Mouse (Mus musculus) testis, adult 2 months (tissue): ENCODE measurements around the gene Foxj1. TPM values are rescaled to one million over a fixed set of nuclear protein-coding genes. Genes with fewer than 3 reads are reported as not detected.

Experiments
- H3K27ac ChIP-seq: fragments of 200-500 bp; 2 replicates; pipeline ENCODE4 v1.5.1; 2012; ENCODE audit warnings: low read depth, low read length; ENCODE audit not compliant: control insufficient read depth, insufficient read depth
- H3K27me3 ChIP-seq: fragments of 200-500 bp; 2 replicates; pipeline ENCODE4 v1.6.1; 2012; ENCODE audit warnings: mild to moderate bottlenecking, low read length, moderate library complexity; ENCODE audit not compliant: control insufficient read depth, insufficient read depth
- H3K36me3 ChIP-seq: fragments of 200-500 bp; 2 replicates; pipeline ENCODE4 v1.6.1; 2012; ENCODE audit warnings: mild to moderate bottlenecking, low read length; ENCODE audit not compliant: control insufficient read depth, insufficient read depth
- H3K4me1 ChIP-seq: fragments of 200-500 bp; 2 replicates; pipeline ENCODE4 v1.6.1; 2012; ENCODE audit warnings: low read length; ENCODE audit not compliant: control insufficient read depth, insufficient read depth
- H3K4me3 ChIP-seq: fragments of 200-500 bp; 2 replicates; pipeline ENCODE4 v1.5.1; 2012; ENCODE audit warnings: low read depth, mild to moderate bottlenecking, low read length, moderate library complexity, mixed read lengths; ENCODE audit not compliant: control insufficient read depth
- CTCF ChIP-seq: fragments of 200-500 bp; IDR thresholded peaks from 2 replicates; pipeline ENCODE4 v1.5.1; 2012; ENCODE audit warnings: low read depth, mild to moderate bottlenecking, inconsistent platforms, low read length, moderate library complexity; ENCODE audit not compliant: control insufficient read depth, insufficient read depth, insufficient replicate concordance
- POLR2A ChIP-seq: fragments of 200-500 bp; IDR thresholded peaks from 2 replicates; pipeline ENCODE4 v1.6.1; 2012; ENCODE audit warnings: low read depth, mild to moderate bottlenecking, inconsistent platforms, low read length, moderate library complexity; ENCODE audit not compliant: control insufficient read depth
- polyA plus RNA-seq: library from polyadenylated mRNA; depleted of rRNA; stranded (reverse); fragments of >200 nt; gene quantifications from 2 replicates; pipeline ENCODE4 v1.2.3, GENCODE M21; 2012

The Foxj1 gene
- polyA plus RNA-seq, 1 experiment, result 75.5 TPM

- H3K36me3 ChIP-seq, result peaks cover under 1% of the 10 kb centered on the region
- peaks cover 12% of the 10 kb centered on the region for H3K4me1 ChIP-seq
- no peaks in the 10 kb centered on the region for H3K27me3 ChIP-seq
- no peak overlapping the region for H3K27ac ChIP-seq
- no peak overlapping the region for H3K4me3 ChIP-seq
- TF ChIP-seq CTCF (no peak), POLR2A (no peak)
Measured at GRCm38 (mm10) chr11:116309601-116310000, 25.6 kb downstream of the Foxj1 start.

- TF ChIP-seq CTCF (no peak), POLR2A (peak; percentile 52; the same call in 1 of the 2 replicates)
- peak overlapping the region; percentile 94 for H3K4me3 ChIP-seq
- peak overlapping the region; percentile 78 for H3K27ac ChIP-seq
- H3K4me1 ChIP-seq, result peaks cover 12% of the 10 kb centered on the region
- peaks cover 2% of the 10 kb centered on the region for H3K36me3 ChIP-seq
- no peaks in the 10 kb centered on the region for H3K27me3 ChIP-seq
Measured at GRCm38 (mm10) chr11:116307762-116308531, 27.3 kb downstream of the Foxj1 start.

- peaks cover 12% of the 10 kb centered on the region for H3K4me1 ChIP-seq
- peak within 1 kb of the TSS; percentile 94 for H3K4me3 ChIP-seq
- peak within 1 kb of the TSS; percentile 78 for H3K27ac ChIP-seq
- H3K36me3 ChIP-seq, result peaks cover 2% of the 10 kb centered on the region
- no peaks in the 10 kb centered on the region for H3K27me3 ChIP-seq
- no peak for TF ChIP-seq POLR2A
- no peak for TF ChIP-seq CTCF
Measured at GRCm38 (mm10) chr11:116307019-116307725, 28.0 kb downstream of the Foxj1 start, which contains the start of gene Exoc7. Gene Exoc7, minus strand, starts transcription at chr11:116307233.

- peak; percentile 75 for TF ChIP-seq POLR2A
- TF ChIP-seq CTCF, result no peak
- H3K4me1 ChIP-seq, result peaks cover 12% of the 10 kb centered on the region
- H3K27ac ChIP-seq, result peak overlapping the region; percentile 78
- no peaks in the 10 kb centered on the region for H3K27me3 ChIP-seq
- peak overlapping the region; percentile 94 for H3K4me3 ChIP-seq
- H3K36me3 ChIP-seq, result peaks cover 2% of the 10 kb centered on the region
Measured at GRCm38 (mm10) chr11:116306126-116306982, 28.8 kb downstream of the Foxj1 start.

- Histone ChIP-seq H3K36me3 (peaks cover 3% of the 10 kb centered on the region), H3K27ac (no peak overlapping the region), H3K4me1 (peaks cover 10% of the 10 kb centered on the region), H3K4me3 (no peak overlapping the region), H3K27me3 (no peaks in the 10 kb centered on the region)
- no peak for TF ChIP-seq POLR2A
- TF ChIP-seq CTCF, result no peak
Measured at GRCm38 (mm10) chr11:116305423-116305822, 29.8 kb downstream of the Foxj1 start.

- H3K4me1 ChIP-seq, result no peaks in the 10 kb centered on the region; the same call in 1 of the 2 replicates
- H3K36me3 ChIP-seq, result peaks cover 2% of the 10 kb centered on the region
- no peaks in the 10 kb centered on the region for H3K27me3 ChIP-seq
- no peak for TF ChIP-seq POLR2A
- TF ChIP-seq CTCF, result no peak
- no peak overlapping the region for H3K4me3 ChIP-seq
- no peak overlapping the region for H3K27ac ChIP-seq
Measured at GRCm38 (mm10) chr11:116298621-116299020, 36.6 kb downstream of the Foxj1 start.
